Mouse (Mus musculus) urinary bladder, postnatal 4 days (tissue): ENCODE data around the gene Zswim1.
"Not testable (repeated sequence)": the region's sequence is repeated elsewhere in the genome, so short reads cannot be mapped to it uniquely, and the experiment has no call there.

Experiments used
- DNase-seq, 2 experiments: peaks; one replicate each; pipeline ENCODE4 v3.0.0; 2021 to 2022; ENCODE audit warnings: low spot score in 2 of 2

Zswim1 gene

DNA sequence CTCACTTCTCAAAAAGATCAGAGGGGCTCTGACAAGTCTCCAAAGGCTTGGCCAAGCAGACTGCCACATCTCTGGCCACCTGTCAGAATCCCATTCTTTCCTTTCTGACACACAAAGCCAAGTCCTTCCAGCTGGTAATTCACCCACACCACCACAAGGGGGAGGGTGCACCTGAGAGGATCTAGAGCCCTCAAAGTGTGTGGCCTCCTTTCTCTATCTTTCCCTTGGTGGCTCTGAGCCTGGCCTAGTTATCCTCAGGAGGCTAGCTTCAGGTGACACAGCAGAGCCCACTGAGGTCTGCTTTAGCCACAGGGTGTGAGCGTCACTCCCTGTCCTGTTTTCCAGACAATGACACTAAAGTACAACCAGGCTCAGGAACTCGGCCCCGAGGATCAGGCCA lies 29.2 kb upstream of the Zswim1 start:
- DNase-seq: no peak

GRCm38 (mm10) chr2:164793772-164794171 lies 28.7 kb upstream of the Zswim1 start:
- DNase-seq: no peak

DNA sequence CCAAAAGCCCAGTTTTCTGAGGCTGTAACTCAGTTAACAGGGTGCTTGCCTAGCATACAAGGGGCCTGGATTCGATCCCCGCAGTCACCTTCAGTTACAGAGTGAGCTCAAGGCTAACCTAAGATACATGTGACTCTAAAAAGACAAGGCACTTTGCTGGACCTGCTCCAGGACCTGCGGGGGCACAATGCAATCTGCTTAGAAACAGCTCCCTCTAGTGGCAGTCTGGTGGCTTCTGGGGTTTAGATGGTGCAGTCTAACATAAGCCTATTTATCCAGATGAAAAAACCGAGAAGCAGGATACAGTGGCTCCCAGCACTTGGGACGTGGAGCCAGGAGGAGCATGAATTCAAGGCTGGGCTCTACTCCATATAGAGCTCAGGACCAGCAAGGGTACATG lies 28.2 kb upstream of the Zswim1 start:
- DNase-seq: peak; percentile 72 to 85

DNA sequence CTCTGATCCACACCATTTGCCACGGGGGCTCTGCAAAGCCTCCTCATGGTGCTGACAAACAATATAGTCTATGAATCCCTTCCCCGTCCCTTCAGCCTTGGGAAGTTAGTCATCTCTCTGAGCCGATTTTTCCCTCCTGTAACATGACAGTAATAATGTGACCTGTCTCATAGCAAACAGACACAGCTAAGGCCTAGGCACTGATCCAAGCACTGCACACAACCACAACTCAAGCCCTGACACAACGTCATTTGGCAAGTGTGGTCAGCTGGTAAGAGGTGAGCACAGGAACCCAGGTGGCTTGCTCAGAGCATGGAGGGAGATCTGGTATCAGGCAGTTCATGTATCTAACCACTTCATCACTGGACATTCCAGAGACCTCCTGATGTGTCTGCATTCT lies 26.6 kb upstream of the Zswim1 start:
- DNase-seq: no peak

DNA sequence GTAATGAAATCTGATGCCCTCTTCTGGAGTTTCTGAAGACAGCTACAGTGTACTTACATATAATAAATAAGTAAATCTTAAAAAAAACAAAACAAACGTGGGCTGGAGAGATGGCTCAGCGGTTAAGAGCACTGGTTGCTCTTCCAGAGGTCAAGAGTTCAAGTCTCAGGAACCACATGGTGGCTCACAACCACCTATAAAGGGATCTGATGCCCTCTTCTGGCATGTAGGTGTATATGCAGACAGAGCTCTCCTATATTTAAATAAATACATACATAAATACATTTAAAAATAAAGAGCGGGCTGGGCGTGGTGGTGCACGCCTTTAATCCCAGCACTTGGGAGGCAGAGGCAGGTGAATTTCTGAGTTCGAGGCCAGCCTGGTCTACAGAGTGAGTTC lies 23.9 kb upstream of the Zswim1 start:
- DNase-seq: not testable (repeated sequence)

GRCm38 (mm10) chr2:164800252-164801004 lies 22.1 kb upstream of the Zswim1 start:
- DNase-seq: no peak

GRCm38 (mm10) chr2:164803201-164803920 lies 19.1 kb upstream of the Zswim1 start:
- DNase-seq: no peak

DNA sequence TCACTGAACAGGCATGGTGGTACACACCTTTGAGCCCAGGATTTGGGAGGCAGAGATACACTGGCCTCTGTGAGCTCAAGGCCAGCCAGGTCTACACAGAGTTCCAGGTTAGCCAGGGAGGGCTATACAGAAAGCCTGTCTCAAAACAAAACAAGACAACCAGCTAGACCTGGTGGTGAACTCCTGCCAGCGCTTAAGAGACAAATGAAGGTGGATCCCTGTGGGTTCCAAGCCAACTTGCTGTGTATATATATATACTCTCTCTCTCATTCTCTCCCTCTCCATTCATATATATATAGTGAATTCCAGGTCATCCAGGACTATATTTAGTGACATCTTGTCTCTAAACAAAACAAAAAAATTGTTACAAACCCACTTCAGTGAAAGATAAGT lies 18.6 kb upstream of the Zswim1 start:
- DNase-seq: no peak

DNA sequence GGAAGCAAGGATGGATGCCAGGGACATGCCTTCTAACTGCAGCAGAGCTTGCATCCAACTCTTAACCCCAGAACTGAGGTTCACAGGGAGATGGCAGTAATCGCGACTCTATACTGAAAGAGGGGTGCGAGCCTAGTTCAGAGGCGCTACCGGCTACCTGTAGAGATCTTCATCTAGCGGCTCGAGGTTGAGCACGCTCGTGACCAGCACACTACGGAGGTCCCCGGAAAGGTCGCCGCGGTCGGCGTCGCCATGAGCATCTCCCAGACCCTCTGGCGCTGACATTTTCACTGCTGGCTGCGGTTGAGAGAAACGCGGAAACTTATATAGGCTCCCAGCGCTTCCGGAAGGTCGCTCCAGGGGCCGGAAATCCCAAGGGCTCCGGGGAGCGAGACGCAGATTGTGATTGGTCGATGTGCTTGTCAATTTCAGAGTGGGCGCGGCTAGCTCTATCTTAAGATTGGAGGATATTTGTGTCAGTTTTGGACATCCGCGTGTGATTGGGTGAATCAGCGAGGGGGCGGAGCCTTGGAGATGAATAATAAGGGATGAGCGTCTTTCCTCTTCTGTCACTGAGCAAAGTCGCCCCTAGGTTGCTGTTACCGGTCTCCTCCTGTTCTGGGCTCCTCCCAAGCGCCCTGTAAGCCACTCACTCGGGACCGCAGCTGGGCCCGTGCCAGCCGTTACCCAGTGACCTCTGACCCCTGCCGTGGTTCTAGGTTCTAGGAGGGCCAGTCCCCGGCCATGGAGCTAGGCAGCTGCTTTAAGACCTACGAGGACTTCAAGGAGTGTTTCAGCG lies 17.8 kb upstream of the Zswim1 start, which contains the start of the genes Acot8 and Zswim3:
Gene Acot8, minus strand, starts transcription at position 350 of the 799 bp plus-strand sequence.
Gene Zswim3, plus strand, starts transcription at position 566 of the 799 bp plus-strand sequence.
- peak; percentile 96 to 97 for DNase-seq

DNA sequence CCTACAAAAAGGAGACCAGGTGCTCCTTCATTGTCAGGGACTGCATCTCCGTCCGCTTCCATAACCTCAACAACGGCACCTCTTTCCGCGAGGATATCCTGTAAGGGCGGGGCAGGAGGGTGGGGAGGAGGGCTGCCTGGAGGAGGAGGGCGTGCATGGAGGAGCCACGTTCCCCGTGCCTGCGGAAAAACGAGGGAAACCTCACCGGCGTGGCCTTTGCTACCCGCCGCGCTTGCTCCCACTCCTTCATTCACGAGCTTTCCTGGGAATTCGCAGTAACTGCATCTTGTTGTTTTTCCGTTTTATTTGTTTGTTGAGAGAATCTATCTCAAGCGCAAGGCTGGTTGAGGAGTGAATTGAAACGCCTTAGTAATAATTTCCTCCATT lies 17.2 kb upstream of the Zswim1 start:
- DNase-seq: no peak

DNA sequence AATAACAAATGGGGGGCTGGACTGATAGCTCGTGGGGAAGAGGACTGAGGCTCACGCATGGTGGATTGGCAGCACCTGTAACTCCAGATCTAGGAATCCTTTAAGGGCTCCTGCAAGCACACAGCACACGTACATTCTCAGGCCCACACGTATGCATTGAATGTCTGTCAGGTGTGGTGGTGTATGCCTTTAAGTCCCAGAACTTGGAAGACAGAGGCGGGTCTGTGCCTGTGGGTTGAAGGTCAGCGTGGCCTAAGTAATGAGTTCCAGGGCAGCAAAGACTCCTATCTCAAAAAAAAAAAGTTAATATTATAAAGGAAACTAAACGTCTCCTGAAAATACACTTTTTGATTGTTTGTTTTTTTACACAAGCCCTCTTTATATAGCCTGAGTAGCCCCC lies 15.9 kb upstream of the Zswim1 start:
- DNase-seq: no peak

DNA sequence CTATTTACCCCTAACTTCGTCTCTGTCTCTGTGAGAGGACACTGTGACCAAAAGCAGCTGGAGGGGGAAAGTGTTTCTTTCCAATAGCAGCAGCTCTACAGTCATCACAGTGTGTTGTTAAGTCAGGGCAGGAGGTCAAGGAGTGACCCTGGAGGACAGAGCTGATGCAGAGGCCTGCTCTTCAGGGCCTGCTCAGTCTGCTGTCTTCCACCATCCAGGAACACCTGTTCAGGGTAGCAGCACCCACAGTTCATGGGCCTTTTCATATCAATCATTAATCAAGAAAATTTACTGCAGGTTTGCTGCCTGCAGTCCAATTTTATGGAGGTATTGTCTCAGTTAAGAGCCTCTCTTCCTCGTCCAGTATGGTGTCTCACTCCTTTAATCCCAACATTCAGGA lies 8.9 kb upstream of the Zswim1 start:
- DNase-seq: no peak

DNA sequence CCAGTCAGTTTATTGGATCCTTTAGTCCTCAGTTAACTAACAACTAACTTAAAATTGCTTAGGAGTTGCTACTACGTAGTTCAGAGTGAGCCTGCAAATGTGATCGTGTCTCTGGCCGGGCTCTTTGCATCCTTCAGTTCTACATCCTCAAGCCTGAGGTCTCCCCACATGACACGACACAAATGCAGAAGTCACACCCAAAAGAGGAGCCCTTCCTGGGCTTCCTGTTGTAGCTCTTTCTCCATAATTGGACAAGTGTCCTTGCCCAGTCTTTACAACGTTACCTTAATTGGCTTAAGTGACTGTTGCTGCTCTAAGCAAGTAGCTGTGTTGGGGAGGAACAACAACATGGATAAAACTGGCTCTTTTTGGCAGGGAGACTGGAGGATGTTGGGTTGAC lies 7.1 kb upstream of the Zswim1 start:
- DNase-seq: no peak

DNA sequence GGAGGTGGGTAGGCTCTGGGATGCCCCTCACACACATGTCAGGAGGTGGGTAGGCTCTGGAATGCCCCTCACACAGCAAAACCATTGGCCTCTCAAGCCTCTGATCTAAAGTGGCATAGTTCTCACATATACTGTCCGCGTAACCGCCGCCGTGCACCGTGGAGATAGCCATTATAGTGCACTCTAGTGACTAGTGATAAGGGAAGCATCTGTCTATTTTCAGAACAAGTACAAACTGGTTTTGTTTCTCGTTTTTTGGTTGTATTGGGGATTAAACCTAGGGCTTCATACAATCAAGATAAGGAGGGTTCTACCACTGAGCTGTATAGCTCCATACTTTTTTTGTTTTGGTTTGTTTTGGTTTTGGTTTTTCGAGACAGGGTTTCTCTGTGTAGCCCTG lies 6.7 kb upstream of the Zswim1 start:
- no peak for DNase-seq

DNA sequence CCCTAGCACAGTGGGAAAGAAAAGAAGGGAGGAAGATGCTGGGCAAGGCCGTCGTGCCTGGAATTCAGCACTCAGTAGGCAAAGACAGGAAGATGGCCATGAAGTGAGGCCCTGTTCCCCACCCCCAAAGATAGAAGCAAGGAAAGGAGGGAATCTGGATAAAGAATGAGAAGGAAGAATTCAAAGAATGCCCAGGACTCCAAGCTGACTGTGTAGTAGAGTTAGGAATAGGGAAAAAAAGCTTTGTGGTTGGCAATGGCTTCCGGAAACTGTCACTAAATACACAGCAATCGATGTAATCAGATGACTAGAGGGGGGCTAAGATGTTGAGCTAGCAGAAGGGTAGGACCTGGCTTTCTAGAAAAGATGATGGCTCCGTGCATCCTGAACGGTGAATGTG lies 5.3 kb upstream of the Zswim1 start:
- no peak for DNase-seq

- DNase-seq: no peak
These were observed 4.8 kb upstream of the Zswim1 start for GRCm38 (mm10) chr2:164817703-164818102.

DNA sequence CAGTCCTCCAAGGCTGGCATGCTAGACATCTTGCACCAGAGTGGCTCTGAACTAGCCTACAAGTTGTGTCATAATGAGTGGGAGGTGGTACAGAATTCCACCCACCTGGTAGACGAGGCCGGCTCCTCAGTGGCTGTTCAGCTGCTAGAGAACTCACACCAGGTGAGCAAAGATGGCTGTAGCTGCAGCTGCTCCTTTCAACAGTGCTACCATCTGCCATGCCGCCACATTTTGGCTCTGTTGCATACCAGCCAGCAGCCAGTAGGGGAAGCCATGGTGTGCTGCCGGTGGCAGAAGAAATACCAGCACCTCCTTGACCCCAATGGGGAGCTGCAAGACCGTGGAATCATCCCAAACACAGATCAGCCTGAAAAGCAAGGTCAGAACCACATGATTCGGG lies 1.4 kb upstream of the Zswim1 start:
- no peak for DNase-seq

GRCm38 (mm10) chr2:164823181-164823585 lies 697 bp downstream of the Zswim1 start:
- DNase-seq: no peak

DNA sequence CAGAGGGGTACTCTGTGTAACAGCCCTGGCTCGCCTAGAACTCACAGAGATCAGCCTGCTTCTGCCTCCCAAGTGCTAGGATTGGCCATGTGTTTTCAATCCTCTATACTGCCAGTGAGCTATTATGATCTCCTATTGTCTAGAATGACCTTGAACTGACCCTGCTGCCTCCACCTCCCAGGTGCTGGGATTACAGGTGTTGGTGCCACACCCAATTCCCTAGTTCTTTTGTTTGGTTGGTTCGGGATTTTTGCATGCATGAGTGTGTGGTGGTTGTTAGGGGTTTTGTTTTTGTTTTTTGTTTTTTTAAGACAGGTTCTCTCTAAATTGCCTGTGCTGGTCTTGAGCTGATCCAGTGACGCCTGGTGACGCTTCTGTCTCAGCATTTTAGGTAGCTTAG lies 1.5 kb downstream of the Zswim1 start:
- no peak for DNase-seq

DNA sequence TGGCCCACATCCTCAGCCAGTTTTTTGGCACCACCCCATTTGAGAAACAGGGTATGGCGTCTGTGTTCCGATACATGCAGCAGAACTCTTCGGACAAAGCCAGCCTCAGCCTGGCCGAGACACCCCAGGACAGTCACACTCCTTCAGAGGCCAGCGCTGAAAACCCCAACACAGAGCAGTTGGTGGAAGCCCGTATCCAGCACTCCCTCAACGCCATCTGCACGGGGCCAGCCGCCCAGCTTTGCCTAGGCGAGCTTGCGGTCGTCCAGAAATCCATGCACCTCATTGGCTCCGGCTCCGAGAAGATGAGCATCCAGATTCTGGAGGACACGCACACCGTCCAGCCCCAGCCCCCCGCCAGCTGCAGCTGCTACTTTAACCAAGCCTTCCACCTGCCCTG lies 3.0 kb downstream of the Zswim1 start:
- DNase-seq: no peak

DNA sequence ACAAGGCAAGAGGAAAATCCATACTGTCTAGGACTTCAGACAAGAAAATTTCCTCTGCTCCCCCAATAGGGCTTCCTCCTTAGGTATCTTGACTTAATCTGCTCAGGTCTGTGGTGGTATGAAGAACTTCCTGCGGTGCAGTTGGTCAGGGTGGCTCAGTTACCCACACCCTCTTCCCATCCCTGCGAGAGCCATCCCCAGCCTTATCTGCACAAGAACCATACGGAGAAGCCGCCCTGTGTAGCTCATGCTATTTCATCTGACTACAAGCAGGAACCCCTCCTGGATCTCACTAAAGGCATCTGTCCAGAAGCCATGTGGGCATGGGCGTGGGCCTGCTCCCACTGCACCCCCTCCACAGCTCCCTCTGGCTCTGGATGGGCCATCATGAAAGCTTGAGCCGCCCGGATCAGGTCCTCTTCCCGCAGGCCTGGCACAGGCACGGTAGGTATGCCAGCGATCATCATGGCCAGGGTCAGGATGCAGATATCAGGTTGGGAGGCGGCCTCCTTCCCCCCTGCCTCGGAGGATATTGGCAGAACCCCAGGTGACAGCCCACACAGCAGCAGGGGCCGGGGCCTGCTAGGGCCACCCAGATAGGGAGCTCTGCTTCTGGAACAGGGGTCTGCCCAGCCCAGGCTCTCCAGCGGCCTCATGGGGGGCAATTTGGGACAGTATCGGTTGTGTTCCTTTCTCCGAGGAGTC lies 4.8 kb downstream of the Zswim1 start:
- DNase-seq: no peak

DNA sequence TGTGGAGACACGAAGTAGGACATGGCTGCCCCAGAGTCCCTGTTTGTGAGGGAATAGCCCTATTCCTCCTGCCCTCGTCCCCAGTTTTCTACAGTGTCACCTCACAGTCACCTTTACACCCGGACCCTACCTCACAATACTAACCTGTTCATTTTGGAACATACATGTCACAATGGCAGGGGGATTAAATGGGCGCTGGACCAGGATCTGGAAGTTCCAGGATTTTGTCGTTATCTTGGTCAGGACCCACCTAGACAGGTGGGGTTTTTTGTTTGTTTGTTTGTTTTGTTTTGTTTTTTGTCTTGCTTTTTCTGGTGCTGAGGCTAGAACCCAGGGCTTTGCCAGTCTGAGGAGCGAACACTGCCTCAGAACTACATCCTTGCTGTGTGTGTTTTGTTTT lies 6.0 kb downstream of the Zswim1 start, which contains the start of gene Spata25:
Gene Spata25, minus strand, starts transcription at position 101 of the 400 bp plus-strand sequence.
- DNase-seq: no peak
